Mouse (Mus musculus) megakaryocyte, adult 5-6 weeks (primary cell): ENCODE data around the gene Fhad1. TPM values are rescaled to one million over a fixed set of nuclear protein-coding genes. Genes with fewer than 3 reads are reported as not detected.

Source experiments
- ATAC-seq: 2 replicates; pipeline ENCODE4 v1.8.0; 2016; ENCODE audit warnings: mild to moderate bottlenecking, inconsistent platforms; ENCODE audit not compliant: poor library complexity, severe bottlenecking
- total RNA-seq, 2 experiments: library from RNA; stranded (forward) in 1 of 2; stranded (reverse) in 1 of 2; fragments of 153-499, 151-499 nt in 1 of 2; fragments of 221-1000, 200-1000 nt in 1 of 2; gene quantifications; 2 replicates each; pipeline versions ENCODE4 v1.2.3 to v1.2.4; 2015 to 2017

The Fhad1 gene
- total RNA-seq, 2 experiments from 2014 or later, result not detected

GRCm38 (mm10) chr4:141895772-141896171, 119.1 kb downstream of the Fhad1 start:
- ATAC-seq, result no peak

DNA sequence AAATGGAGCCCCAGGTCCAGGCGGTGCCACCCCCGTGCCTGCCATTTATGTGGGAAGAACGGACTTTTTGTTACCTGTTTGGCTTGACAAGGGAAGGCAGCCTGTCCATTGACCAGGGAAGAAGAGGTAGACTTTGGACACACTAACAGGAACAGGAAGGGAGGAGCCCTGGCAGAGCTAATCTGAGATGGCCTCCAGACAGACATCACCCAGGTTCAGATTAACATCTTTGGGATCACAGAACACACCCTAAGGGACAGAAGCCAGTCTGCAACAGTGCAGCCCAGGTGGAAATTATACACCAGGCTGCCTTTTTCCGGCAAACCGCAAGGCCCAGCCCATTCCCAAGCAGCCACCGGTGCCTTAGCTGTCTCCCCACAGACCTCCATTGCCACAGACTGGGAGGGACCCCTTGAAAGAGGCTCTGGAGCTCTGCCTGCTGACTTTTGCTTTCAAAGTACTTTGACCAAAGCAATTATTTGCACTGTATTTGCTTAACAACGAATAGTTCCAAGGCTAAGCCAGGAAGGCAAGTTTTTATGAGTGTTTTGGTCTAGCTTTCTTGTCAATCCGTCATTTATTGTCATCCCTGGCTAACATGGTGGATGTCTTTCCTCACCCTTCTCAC, 121.6 kb downstream of the Fhad1 start:
- no peak for ATAC-seq

DNA sequence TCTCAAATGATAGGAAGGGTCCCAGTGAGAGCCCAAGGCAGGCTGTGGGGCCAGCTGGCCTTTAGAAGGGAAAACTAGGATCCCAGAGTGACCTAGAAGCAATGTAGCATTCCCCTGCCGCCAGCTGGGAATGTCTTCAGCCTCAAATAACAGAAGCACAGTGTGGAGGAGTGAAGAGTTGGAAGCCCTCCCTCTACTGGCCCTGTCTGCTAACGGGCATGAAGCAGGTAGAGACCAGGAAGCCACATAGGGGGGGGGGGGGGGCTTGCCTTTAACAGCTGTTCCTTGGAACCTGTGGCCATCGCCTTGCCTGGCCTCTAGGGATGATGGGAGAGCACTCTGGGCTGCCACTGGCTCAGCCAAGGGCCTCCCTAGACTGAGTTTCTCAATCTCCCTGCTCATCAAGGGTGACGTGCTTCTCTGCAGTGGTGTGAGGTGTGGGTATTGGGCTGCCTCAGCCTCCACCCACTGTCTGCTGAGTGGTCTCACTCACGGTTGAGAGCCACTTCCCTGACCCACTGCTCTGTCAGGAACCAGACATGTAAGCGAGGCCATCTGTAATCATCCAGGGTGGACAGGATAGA, 128.4 kb downstream of the Fhad1 start:
- no peak for ATAC-seq

GRCm38 (mm10) chr4:141885451-141885850, 129.4 kb downstream of the Fhad1 start:
- ATAC-seq, result no peak

GRCm38 (mm10) chr4:141882858-141883257, 132.0 kb downstream of the Fhad1 start:
- no peak for ATAC-seq

DNA sequence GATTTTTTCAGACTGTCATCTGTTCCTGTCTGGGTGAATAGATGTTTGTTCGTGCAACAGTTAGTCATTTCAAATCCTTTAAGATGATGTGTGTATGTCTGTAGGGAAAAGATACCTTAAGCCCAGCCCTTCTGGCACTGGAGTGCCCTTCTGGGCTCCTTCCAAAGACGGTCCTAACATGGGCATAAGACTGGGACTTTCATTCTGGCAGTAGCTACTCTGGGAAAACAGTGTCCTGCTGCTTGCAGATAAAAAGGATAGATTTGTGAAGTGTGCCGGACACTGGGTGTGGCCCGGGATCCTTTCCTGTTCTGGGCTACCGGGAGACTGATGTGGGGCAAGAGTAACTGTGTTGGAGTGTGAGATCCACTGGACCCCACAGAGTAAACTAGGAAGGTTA, 132.9 kb downstream of the Fhad1 start:
- no peak for ATAC-seq

DNA sequence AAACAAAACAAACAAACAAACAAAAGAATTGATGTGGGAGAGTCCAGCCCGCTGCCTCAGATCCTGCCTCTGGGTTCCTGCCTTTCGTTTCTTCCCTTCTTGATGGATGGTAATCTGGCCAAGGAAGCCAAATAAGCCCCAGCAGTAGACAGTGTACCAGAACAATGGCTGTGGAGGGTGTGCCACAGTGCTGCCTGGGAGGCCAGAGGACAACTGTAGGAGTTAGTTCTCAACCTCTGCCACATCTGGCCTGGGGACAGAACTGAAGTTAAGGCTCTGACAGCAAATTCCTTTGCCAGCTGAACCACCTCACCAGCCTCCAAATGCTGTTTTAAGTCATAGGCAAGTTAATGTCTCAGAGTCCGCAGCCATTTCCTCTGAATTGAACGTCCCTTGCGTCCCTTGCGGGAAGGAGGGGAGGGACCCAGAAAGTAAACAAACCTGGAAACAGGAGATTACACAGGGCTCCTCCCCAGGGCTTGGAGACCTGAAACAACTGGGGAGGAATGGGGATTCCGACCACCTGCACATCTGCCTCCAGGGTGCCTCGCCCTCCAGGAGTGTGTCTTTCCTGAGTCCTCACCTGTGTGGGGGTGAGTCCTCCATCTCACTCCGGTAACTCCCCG, 133.5 kb downstream of the Fhad1 start:
- no peak for ATAC-seq

- no peak for ATAC-seq
Observed at GRCm38 (mm10) chr4:141879875-141880274, 135.0 kb downstream of the Fhad1 start.

- ATAC-seq, result no peak
Observed at GRCm38 (mm10) chr4:141879074-141879473, 135.8 kb downstream of the Fhad1 start.

DNA sequence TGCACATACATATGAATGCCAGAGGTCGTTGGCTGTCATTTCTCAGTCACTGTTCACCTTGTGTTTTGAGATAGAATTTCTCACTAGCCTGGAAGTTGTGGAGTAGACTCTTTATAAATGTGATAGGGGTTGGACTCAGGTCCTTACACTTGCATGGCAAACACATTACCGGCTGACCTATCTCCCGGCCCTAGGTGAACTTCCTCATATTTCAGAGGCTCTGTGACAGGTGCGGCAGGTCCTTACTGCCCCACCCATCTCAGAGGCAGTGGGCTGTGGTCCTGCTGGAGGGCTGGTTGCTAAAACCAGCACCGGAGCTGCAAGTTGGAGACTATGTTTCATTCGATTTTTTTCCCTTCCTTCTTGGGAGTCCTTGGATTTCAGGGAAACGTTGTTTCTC, 136.3 kb downstream of the Fhad1 start:
- no peak for ATAC-seq

GRCm38 (mm10) chr4:141875481-141876108, 139.3 kb downstream of the Fhad1 start:
- no peak for ATAC-seq

DNA sequence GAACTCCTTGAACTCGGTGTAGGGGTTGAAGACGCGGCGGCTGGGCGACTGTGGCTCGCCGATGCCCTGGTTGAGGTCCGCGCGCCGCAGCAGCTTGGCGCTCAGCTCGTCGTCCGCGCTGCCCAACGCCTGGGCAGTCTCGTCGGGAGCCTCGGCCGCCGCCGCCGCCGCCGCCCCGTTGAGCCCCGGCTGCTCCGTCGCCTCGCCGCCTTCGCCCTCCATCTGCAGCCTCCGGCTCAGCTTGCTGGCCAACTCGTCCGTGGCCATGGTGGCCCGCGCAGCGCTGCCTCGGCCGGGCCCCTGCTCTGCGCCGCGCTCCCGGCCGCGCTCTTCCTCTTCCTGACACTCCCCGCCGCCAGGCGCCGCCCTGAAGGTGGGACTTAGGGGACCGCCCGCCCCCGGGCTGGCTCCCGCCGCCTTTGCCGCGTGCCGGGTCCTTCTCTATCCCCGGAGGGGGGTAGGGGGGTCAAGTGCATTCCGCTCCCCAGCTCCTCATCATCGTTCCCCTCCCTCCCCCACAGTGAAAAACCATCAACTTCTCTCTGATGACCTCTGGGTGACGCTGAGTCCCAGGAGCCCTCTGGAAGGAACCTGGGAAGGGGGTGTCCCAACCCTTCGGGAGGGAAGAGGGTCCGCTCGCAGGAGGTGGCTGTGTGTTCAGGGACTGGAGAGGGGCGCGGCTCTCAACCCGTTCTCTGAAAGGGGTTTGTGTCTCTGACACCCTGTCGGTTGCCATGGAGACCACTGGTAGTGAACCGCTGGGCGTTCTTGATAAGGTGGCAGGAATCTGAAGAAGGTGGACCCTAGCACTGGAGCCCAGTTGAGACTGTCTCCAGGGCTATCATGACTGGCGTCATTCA, 140.1 kb downstream of the Fhad1 start, which contains the start of gene Efhd2:
Gene Efhd2 (minus strand): TSS at position 320 of the 860 bp plus-strand sequence.
- peak; percentile 76 for ATAC-seq

- no peak for ATAC-seq
Observed at GRCm38 (mm10) chr4:141874111-141874600, 140.7 kb downstream of the Fhad1 start.

- ATAC-seq, result no peak
Observed at GRCm38 (mm10) chr4:141872977-141873376, 141.9 kb downstream of the Fhad1 start.

- no peak for ATAC-seq
Observed at GRCm38 (mm10) chr4:141871909-141872308, 143.0 kb downstream of the Fhad1 start.

- 0 out of 2 replicates have a peak, but pooled peaks have one; percentile 5 for ATAC-seq
Observed at GRCm38 (mm10) chr4:141871333-141871725, 143.6 kb downstream of the Fhad1 start.

DNA sequence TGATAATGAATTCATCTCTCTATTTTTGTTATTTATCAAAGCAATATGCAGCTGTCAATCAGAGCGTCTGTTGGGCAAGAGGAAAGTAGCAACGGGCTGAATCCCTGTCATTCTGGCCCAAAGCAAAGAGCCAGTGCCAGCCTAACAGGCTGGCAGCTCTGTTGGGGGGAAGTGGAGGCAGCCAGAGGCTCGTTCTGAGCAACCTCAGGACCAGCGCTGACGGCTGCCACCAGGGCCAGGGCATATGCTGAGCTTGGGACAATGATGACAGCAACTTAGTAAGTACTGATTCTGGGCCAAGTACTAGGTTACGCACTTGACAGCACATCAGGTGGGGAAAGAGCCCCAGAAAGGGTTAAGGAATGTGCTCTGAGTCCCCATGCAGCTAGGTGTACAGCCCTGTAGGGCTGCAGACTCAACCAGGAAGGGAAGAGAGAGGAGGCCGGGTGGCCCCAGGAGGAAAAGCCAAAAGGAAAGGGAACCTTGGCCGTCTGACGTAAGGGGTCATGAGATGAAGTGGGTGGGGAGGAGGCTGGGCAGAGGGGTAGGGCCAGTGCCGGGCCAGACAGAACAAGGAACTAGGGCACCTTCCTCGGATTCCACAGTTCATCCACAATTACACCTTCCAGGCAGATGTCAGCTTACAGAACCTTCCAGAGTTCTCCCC, 144.1 kb downstream of the Fhad1 start:
- ATAC-seq, result peak; percentile 68

DNA sequence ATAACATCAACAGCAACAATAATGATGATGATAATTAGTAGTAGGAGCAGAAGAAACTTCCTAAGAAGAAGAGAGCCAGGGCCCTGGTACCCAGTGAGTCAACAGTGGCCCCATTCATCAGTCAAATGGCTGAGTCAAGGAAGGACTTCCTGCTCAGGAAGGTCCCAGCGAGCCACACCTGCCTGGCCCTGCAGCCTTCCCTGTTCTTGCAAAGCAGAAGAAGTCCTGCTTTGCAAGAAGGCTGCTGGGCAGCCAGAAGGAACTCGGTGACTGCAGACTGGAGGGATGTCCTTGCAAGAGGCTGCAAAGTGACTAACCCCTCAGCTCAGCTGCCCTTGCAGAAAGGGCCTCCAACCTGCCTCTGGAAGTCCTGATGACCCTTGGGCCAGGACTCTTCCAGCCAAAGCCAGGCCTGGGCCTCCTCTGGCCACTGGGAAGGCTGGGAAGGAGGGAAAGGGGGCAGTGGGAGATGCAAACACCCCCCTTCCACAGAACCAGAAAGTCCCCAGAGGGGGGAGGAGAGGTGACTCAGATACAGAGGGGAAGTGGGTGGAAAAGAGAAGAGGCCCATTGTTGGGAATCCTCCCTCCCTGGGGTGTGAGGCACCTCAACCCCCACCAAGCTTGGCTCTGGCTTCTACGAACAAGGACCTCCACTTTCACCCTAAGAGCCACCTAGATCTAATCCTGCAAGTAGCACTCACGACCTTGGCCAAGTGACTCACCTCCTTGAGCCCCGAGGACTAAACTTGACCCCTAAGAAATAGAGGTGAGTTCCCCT, 145.3 kb downstream of the Fhad1 start:
- peak; percentile 15; the same call in 1 of the 2 replicates for ATAC-seq

DNA sequence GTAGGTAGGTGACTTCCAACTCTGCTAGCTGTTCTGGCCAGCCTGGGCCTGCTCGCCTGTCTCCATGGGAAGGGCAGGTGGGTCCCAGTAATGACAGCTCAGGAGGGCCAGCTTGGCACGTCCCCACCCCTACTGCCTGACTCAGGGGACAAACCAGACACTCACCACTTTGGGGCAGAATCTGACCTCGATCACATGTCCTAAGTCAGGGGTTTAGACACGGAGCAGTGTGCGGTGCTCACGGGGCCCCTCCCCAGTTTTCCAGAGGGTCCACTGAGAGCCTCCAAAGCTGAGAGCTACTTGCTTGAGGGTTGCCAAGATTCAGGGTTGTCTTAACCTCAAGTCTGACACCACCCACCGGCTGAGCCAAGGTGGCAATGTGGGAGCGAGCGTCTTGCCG, 146.8 kb downstream of the Fhad1 start:
- ATAC-seq, result no peak
